10 mouse cellular contexts compared by ENCODE assay signal in genomic region chr5:137347856-137348255, GRCm38 (mm10). TPM values are rescaled to one million over a fixed set of nuclear protein-coding genes. Genes with fewer than 3 reads are reported as not detected.
DNase-seq lines count a peak whose midpoint lies in the region; ATAC-seq lines count a peak whose summit lies in the region.
"Had no signal": no experiment of that assay in that cellular context is flagged by ENCODE, and none has a peak within 500 bp of the region (broad histone marks: within the 10 kb centered on the region; RNA-seq: fewer than 3 reads in every experiment).

No protein-coding gene starts in this region.

- no peak for ATAC-seq in hindbrain, embryonic 12.5 days (ENCODE audit: low FRiP score)
- no peak for ATAC-seq in hindbrain, embryonic 16.5 days
- ATAC-seq in heart, embryonic 13.5 days (ENCODE audit: extremely low read depth, insufficient number of reproducible peaks, low FRiP score, low TSS enrichment), result no peak
- ATAC-seq in neural tube, embryonic 12.5 days (ENCODE audit: low FRiP score, low read depth), result no peak
- ATAC-seq in granulocyte monocyte progenitor cell, adult 5-6 weeks (replicated peaks; ENCODE audit: poor library complexity, severe bottlenecking), result no peak

- WGBS in hindbrain, embryonic 12.5 days, result 34% methylated on average over 7 of the region's 7 CpGs
- 31% methylated on average over 7 of the region's 7 CpGs for WGBS in hindbrain, embryonic 16.5 days
- 17% methylated on average over 7 of the region's 7 CpGs for WGBS in heart, embryonic 13.5 days
- WGBS in neural tube, embryonic 12.5 days, result 16% methylated on average over 7 of the region's 7 CpGs

- peak overlapping the region; percentile 85 for H3K4me2 ChIP-seq in hindbrain, embryonic 12.5 days (replicated peaks)
- no peak overlapping the region for H3K4me2 ChIP-seq in hindbrain, embryonic 16.5 days (ENCODE audit: low read length)
- peak overlapping the region; percentile 70 for H3K4me2 ChIP-seq in heart, embryonic 13.5 days
- peak overlapping the region; percentile 91 for H3K4me2 ChIP-seq in neural tube, embryonic 12.5 days (replicated peaks)

- no peaks in the 10 kb centered on the region for H3K36me3 ChIP-seq in hindbrain, embryonic 12.5 days
- no peaks in the 10 kb centered on the region for H3K36me3 ChIP-seq in hindbrain, embryonic 16.5 days (ENCODE audit: control insufficient read depth, insufficient read depth, low read length)
- peaks cover 5% of the 10 kb centered on the region; the same call in 1 of the 2 replicates for H3K36me3 ChIP-seq in heart, embryonic 13.5 days
- no peaks in the 10 kb centered on the region for H3K36me3 ChIP-seq in neural tube, embryonic 12.5 days
- H3K36me3 ChIP-seq: G1E had no signal

- peaks cover 46% of the 10 kb centered on the region for H3K4me1 ChIP-seq in hindbrain, embryonic 12.5 days
- peaks cover 18% of the 10 kb centered on the region for H3K4me1 ChIP-seq in hindbrain, embryonic 16.5 days (ENCODE audit: control insufficient read depth, insufficient read depth, low read depth, low read length)
- peaks cover 53% of the 10 kb centered on the region for H3K4me1 ChIP-seq in heart, embryonic 13.5 days
- H3K4me1 ChIP-seq in neural tube, embryonic 12.5 days, result peaks cover 55% of the 10 kb centered on the region

- DNase-seq in kidney, postnatal 36 days, result peak; percentile 54 to 62
- no peak for DNase-seq in urinary bladder, adult 18-20 months (ENCODE audit: low spot score in 2 of 2)
- DNase-seq in layer of hippocampus, postnatal 14 days (ENCODE audit: low spot score in 2 of 2), result no peak

- no peaks in the 10 kb centered on the region; the same call in 1 of the 2 replicates for H3K9me3 ChIP-seq in hindbrain, embryonic 12.5 days (replicated peaks)
- no peaks in the 10 kb centered on the region for H3K9me3 ChIP-seq in hindbrain, embryonic 16.5 days (ENCODE audit: control insufficient read depth, low read length)
- H3K9me3 ChIP-seq in heart, embryonic 13.5 days, result no peaks in the 10 kb centered on the region; the same call in 1 of the 2 replicates
- 0 out of 2 replicates have a peak, but pooled peaks cover 3% of the 10 kb centered on the region for H3K9me3 ChIP-seq in neural tube, embryonic 12.5 days
- H3K9me3 ChIP-seq: G1E had no signal

- H3K4me3 ChIP-seq in hindbrain, embryonic 12.5 days, result no peak overlapping the region
- H3K4me3 ChIP-seq in hindbrain, embryonic 16.5 days (ENCODE audit: low read length), result no peak overlapping the region
- peak overlapping the region; percentile 76 for H3K4me3 ChIP-seq in heart, embryonic 13.5 days
- 0 out of 2 replicates have a peak overlapping the region, but pooled peaks have one; percentile 73 for H3K4me3 ChIP-seq in neural tube, embryonic 12.5 days

- peaks cover 9% of the 10 kb centered on the region for H3K27me3 ChIP-seq in hindbrain, embryonic 12.5 days
- H3K27me3 ChIP-seq in hindbrain, embryonic 16.5 days (replicated peaks; ENCODE audit: control insufficient read depth, insufficient read depth, low read length), result peaks cover 5% of the 10 kb centered on the region; the same call in 1 of the 2 replicates
- no peaks in the 10 kb centered on the region for H3K27me3 ChIP-seq in heart, embryonic 13.5 days (replicated peaks)
- no peaks in the 10 kb centered on the region; the same call in 1 of the 2 replicates for H3K27me3 ChIP-seq in neural tube, embryonic 12.5 days (replicated peaks)

- H3K9ac ChIP-seq in hindbrain, embryonic 12.5 days, result 0 out of 2 replicates have a peak overlapping the region, but pooled peaks have one; percentile 87
- H3K9ac ChIP-seq in hindbrain, embryonic 16.5 days (ENCODE audit: low read depth, low read length), result no peak overlapping the region
- H3K9ac ChIP-seq in heart, embryonic 13.5 days, result peak overlapping the region; percentile 83
- H3K9ac ChIP-seq in neural tube, embryonic 12.5 days, result no peak overlapping the region

- H3K27ac ChIP-seq in hindbrain, embryonic 12.5 days, result no peak overlapping the region
- no peak overlapping the region for H3K27ac ChIP-seq in hindbrain, embryonic 16.5 days (ENCODE audit: low read depth, low read length)
- peak overlapping the region; percentile 98 for H3K27ac ChIP-seq in heart, embryonic 13.5 days (replicated peaks)
- no peak overlapping the region for H3K27ac ChIP-seq in neural tube, embryonic 12.5 days

RNA-seq across cellular contexts. Expression of gene Ephb4, which starts 2.1 kb away (rescaled TPM):
- polyA plus RNA-seq in hindbrain, embryonic 12.5 days (2016; fragmentation: Nextera tagmentation; extraction: Ambion mirVana), result 40.9 and 45.0 TPM in 2 replicates
- polyA plus RNA-seq in hindbrain, embryonic 16.5 days (2015; fragmentation: Nextera tagmentation; extraction: Ambion mirVana), result 5.8 and 9.2 TPM in 2 replicates
- 33.1 and 37.6 TPM in 2 replicates for polyA plus RNA-seq in heart, embryonic 13.5 days (2015; fragmentation: Nextera tagmentation; extraction: Ambion mirVana)
- 25.6 and 28.1 TPM in 2 replicates for polyA plus RNA-seq in neural tube, embryonic 12.5 days (2016; fragmentation: Nextera tagmentation; extraction: Ambion mirVana)
- 1 to 10 TPM; 5.8 to 6.6 TPM for total RNA-seq in layer of hippocampus, postnatal 14 days (2021)
- total RNA-seq in granulocyte monocyte progenitor cell, adult 5-6 weeks (2014; fragmentation: Nextera tagmentation), result not detected in 2 replicates
- total RNA-seq in granulocyte monocyte progenitor cell, adult 5-6 weeks (2017), result not detected in 2 replicates
- total RNA-seq: megakaryocyte-erythroid progenitor cell, adult 5-6 weeks had no signal

RNA-seq across cellular contexts. Expression of gene Slc12a9, which starts 14.5 kb away (rescaled TPM):
- polyA plus RNA-seq in hindbrain, embryonic 12.5 days (2016; fragmentation: Nextera tagmentation; extraction: Ambion mirVana), result 21.9 and 23.6 TPM in 2 replicates
- polyA plus RNA-seq in hindbrain, embryonic 16.5 days (2015; fragmentation: Nextera tagmentation; extraction: Ambion mirVana), result 24.5 and 26.7 TPM in 2 replicates
- 8.1 and 8.7 TPM in 2 replicates for polyA plus RNA-seq in heart, embryonic 13.5 days (2015; fragmentation: Nextera tagmentation; extraction: Ambion mirVana)
- polyA plus RNA-seq in neural tube, embryonic 12.5 days (2016; fragmentation: Nextera tagmentation; extraction: Ambion mirVana), result 24.4 and 25.1 TPM in 2 replicates
- 10 to 100 TPM; 29.7 to 35.5 TPM for total RNA-seq in layer of hippocampus, postnatal 14 days (2021)
- total RNA-seq in granulocyte monocyte progenitor cell, adult 5-6 weeks (2014; fragmentation: Nextera tagmentation), result 16.3 and 26.3 TPM in 2 replicates
- total RNA-seq in granulocyte monocyte progenitor cell, adult 5-6 weeks (2017), result 6.5 and 6.6 TPM in 2 replicates

RNA-seq across cellular contexts. Expression of gene Trip6, which starts 33.7 kb away (rescaled TPM):
- polyA plus RNA-seq in hindbrain, embryonic 12.5 days (2016; fragmentation: Nextera tagmentation; extraction: Ambion mirVana), result 40.0 and 40.7 TPM in 2 replicates
- 13.2 and 17.3 TPM in 2 replicates for polyA plus RNA-seq in hindbrain, embryonic 16.5 days (2015; fragmentation: Nextera tagmentation; extraction: Ambion mirVana)
- 44.7 and 47.3 TPM in 2 replicates for polyA plus RNA-seq in heart, embryonic 13.5 days (2015; fragmentation: Nextera tagmentation; extraction: Ambion mirVana)
- 31.7 and 36.2 TPM in 2 replicates for polyA plus RNA-seq in neural tube, embryonic 12.5 days (2016; fragmentation: Nextera tagmentation; extraction: Ambion mirVana)
- 1 to 10 TPM; 4.6 to 6.0 TPM for total RNA-seq in layer of hippocampus, postnatal 14 days (2021)
- 9.4 and 9.9 TPM in 2 replicates for total RNA-seq in granulocyte monocyte progenitor cell, adult 5-6 weeks (2014; fragmentation: Nextera tagmentation)
- total RNA-seq in granulocyte monocyte progenitor cell, adult 5-6 weeks (2017), result 2.9 and 5.6 TPM in 2 replicates

RNA-seq across cellular contexts. Expression of gene Srrt, which starts 40.4 kb away (rescaled TPM):
- polyA plus RNA-seq in hindbrain, embryonic 12.5 days (2016; fragmentation: Nextera tagmentation; extraction: Ambion mirVana), result 151 and 152 TPM in 2 replicates
- polyA plus RNA-seq in hindbrain, embryonic 16.5 days (2015; fragmentation: Nextera tagmentation; extraction: Ambion mirVana), result 88.1 and 100 TPM in 2 replicates
- 84.9 and 88.1 TPM in 2 replicates for polyA plus RNA-seq in heart, embryonic 13.5 days (2015; fragmentation: Nextera tagmentation; extraction: Ambion mirVana)
- 155 and 167 TPM in 2 replicates for polyA plus RNA-seq in neural tube, embryonic 12.5 days (2016; fragmentation: Nextera tagmentation; extraction: Ambion mirVana)
- 100 to 1,000 TPM; 189 to 217 TPM for total RNA-seq in layer of hippocampus, postnatal 14 days (2021)
- 238 and 321 TPM in 2 replicates for total RNA-seq in granulocyte monocyte progenitor cell, adult 5-6 weeks (2014; fragmentation: Nextera tagmentation)
- total RNA-seq in granulocyte monocyte progenitor cell, adult 5-6 weeks (2017), result 239 and 278 TPM in 2 replicates

RNA-seq across cellular contexts. Expression of gene Ufsp1, which starts 53.4 kb away (rescaled TPM):
- polyA plus RNA-seq in hindbrain, embryonic 12.5 days (2016; fragmentation: Nextera tagmentation; extraction: Ambion mirVana), result 8.1 and 10.3 TPM in 2 replicates
- 25.5 and 29.6 TPM in 2 replicates for polyA plus RNA-seq in hindbrain, embryonic 16.5 days (2015; fragmentation: Nextera tagmentation; extraction: Ambion mirVana)
- polyA plus RNA-seq in heart, embryonic 13.5 days (2015; fragmentation: Nextera tagmentation; extraction: Ambion mirVana), result 8.1 and 8.8 TPM in 2 replicates
- polyA plus RNA-seq in neural tube, embryonic 12.5 days (2016; fragmentation: Nextera tagmentation; extraction: Ambion mirVana), result 11.4 and 11.6 TPM in 2 replicates
- 10 to 100 TPM; 18.0 to 19.9 TPM for total RNA-seq in layer of hippocampus, postnatal 14 days (2021)
- 0.53 TPM in 1 of 2 replicates, not detected in the other for total RNA-seq in granulocyte monocyte progenitor cell, adult 5-6 weeks (2014; fragmentation: Nextera tagmentation)
- 0.43 and 5.2 TPM in 2 replicates for total RNA-seq in granulocyte monocyte progenitor cell, adult 5-6 weeks (2017)

Comparison
In these comparisons a context has a peak if more than half of its experiments do, and no peak if none do; other contexts are left out.
1. H3K9ac ChIP-seq: peak in hindbrain, embryonic 12.5 days (single experiment) and heart, embryonic 13.5 days (single experiment); none in hindbrain, embryonic 16.5 days (single experiment) and neural tube, embryonic 12.5 days (single experiment).
2. H3K4me3 ChIP-seq: peak in heart, embryonic 13.5 days (single experiment) and neural tube, embryonic 12.5 days (single experiment); none in hindbrain, embryonic 12.5 days (single experiment) and hindbrain, embryonic 16.5 days (single experiment).
3. DNase-seq: peak in kidney, postnatal 36 days (2 of 2); none in urinary bladder, adult 18-20 months (0 of 2) and layer of hippocampus, postnatal 14 days (0 of 2).